Mouse (Mus musculus): ENCODE measurements around the gene Glod5.

DNA sequence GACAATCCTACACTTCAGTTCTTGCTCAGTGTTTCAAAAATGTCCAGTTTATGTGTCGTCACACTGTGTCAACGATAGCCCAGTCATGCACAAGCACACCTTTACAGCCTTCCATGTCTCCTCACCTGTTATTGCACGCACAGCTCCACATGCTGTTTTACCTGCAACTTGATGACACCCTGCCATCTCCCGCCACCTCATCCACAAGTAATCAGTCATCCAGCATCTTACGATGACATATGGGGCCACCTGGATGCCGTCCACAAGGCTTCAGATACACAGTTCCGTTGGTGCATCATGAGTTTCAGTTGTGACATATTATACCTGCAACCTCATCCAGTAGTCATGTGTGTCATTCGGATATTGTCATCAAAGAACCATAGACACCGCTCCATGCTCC is 59.4 kb downstream of the Glod5 start:
- no peak for TF ChIP-seq POLR2A (IDR thresholded peaks at IDR 0.05; ENCODE audit: extremely low read depth, insufficient read depth, low read length)
- TF ChIP-seq CTCF (IDR thresholded peaks at IDR 0.05; ENCODE audit: low read depth, low read length): no peak

Data from liver, adult 2 months (tissue).